Mouse (Mus musculus) brain, embryonic 14.5 days (tissue): ENCODE results near the gene Proser2.

Experiments
- CTCF ChIP-seq: fragments of 200-500 bp; IDR thresholded peaks from 2 replicates; pipeline ENCODE4 v1.5.1; 2012; ENCODE audit warnings: inconsistent platforms, mild to moderate bottlenecking, moderate library complexity, borderline replicate concordance; ENCODE audit not compliant: insufficient read depth, insufficient read length; ENCODE audit errors: extremely low read depth
- POLR2A ChIP-seq: fragments of 200-500 bp; IDR thresholded peaks from 2 replicates; pipeline ENCODE4 v1.6.1; 2012; ENCODE audit warnings: mild to moderate bottlenecking, inconsistent platforms, borderline replicate concordance; ENCODE audit not compliant: poor library complexity, insufficient read depth, insufficient read length, severe bottlenecking; ENCODE audit errors: extremely low read depth

- TF ChIP-seq POLR2A = no peak
- no peak for TF ChIP-seq CTCF
These were observed 1.1 kb downstream of the Proser2 start for GRCm38 (mm10) chr2:6128881-6129280.
